Mouse (Mus musculus) urinary bladder, adult 2 months (tissue): ENCODE results near the gene Zfp970. TPM values are rescaled to one million over a fixed set of nuclear protein-coding genes. Genes with fewer than 3 reads are reported as not detected.
A peak's percentile ranks its signal among the peaks of the same experiment; 100 is the strongest.
"Not testable (repeated sequence)": the region's sequence is repeated elsewhere in the genome, so short reads cannot be mapped to it uniquely, and the experiment has no call there.

ENCODE experiments used
- DNase-seq: peaks from one replicate; pipeline ENCODE4 v3.0.0; 2022; ENCODE audit warnings: low spot score
- polyA plus RNA-seq: library from polyadenylated mRNA; depleted of rRNA; stranded (reverse); fragments of >200 nt; gene quantifications from 2 replicates; pipeline ENCODE4 v1.2.3, GENCODE M21; 2012; rRNA removed

Gene Zfp970
- polyA plus RNA-seq: 36.2 and 38.5 TPM in 2 replicates

DNA sequence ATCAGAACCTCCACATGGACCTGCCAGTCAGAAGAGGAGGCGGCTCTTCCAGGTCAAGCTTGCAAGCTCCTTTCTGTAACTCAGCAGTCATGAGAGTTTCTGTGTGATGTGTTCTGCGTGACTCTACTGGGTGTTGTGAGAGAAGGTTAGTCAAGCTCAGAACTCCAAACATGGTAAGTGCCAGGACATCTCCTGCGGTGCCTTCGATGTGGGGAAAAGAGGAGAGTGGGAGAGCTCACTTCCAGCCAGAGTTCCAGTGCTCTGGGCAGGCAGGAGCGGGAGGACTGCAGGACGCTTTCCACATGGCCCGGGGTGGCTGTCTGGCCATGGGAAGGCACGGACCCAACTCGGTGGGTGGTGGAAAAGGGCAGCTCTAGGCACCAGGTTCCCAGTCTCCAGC is at the start of gene Zfp970:
Gene Zfp970 (plus strand): TSS at position 58 of the 400 bp plus-strand sequence.
- peak; percentile 53 for DNase-seq

DNA sequence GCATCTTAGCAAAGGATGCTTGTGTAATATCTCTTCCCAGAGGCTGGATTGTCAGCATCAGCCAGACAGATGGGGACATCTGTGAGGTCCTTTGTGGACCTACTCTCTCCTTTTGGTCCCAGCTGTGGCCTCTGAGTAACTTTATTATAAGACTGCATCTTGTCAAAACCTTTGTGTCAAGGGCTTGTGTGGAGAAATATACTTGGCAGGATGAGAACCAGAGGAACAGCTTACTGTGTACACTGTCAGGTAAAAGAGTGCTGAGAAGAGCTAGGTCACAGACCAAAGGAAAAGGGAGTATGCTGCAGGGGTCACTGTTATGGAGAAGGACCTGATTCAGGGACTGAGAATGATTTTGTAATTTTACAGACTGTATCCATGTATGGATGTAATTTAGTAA is 3.7 kb downstream of the Zfp970 start:
- DNase-seq: not testable (repeated sequence)

DNA sequence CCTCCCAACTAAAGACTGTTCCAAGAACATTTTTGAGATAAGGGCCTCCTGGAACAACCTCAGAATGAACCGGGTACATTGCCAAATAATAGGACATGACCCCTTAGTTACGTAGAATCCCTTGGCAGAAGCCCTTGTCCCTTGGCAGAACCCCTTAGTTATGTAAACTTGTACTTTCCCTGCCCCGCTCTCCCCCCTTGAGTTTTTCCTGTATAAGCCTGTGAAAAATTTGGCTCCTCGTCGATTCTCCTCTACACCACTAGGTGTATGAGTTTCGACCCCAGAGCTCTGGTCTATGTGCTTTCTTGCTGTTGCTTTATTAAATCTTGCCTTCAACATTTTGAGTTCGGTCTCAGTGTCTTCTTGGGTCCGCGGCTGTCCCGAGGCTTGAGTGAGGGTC is 7.7 kb downstream of the Zfp970 start:
- not testable (repeated sequence) for DNase-seq

DNA sequence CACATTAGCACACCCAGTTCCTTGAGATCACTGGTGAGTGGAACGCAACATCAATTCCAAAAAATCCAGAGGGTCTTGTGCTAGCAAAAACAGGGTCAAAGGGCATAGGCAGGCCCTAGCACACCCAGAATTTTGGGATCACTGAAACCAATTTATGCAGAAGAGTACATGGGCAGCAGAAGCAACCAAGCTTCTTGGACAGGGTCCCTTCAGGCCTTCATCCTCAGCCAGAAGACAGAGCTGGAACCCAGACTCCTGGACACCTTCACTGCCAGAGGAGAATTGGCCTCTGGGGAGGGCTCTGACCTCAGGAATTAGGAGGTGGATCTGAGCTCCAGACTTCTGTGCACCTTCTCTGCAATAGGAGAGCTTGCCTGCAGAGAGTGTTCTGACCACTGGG is 17.4 kb downstream of the Zfp970 start:
- not testable (repeated sequence) for DNase-seq

DNA sequence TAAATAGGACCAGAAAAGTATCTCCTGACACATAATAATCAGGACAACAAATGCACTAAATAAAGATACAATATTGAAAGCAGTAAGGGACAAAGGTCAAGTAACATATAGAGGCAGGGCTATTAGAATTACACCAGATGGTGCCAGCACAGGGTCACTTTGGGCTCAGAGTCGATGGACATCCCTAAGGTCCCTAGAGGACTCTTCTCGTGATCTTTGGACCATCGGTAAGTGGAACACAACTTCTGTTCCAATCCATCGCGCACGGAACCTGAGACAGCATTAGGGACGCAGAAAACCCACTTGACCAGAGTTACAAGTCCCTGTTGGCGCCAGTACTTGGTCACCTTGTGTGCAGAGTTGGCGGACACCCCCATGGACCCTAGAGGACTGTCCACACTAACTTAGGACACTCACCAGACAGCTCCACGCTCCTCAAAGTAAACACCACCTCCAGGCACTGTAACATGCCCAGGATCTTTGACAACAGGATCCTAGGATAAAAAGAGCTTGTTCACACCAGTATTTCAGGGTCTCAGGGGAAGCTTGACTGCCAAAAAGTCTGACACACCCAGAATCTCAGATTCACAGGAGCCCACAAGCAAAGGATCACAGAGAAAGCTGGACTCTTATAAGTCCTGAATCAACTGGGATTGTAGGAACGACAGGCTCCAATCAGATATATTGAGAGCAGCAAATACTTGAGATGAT is 18.9 kb downstream of the Zfp970 start:
- not testable (repeated sequence) for DNase-seq

DNA sequence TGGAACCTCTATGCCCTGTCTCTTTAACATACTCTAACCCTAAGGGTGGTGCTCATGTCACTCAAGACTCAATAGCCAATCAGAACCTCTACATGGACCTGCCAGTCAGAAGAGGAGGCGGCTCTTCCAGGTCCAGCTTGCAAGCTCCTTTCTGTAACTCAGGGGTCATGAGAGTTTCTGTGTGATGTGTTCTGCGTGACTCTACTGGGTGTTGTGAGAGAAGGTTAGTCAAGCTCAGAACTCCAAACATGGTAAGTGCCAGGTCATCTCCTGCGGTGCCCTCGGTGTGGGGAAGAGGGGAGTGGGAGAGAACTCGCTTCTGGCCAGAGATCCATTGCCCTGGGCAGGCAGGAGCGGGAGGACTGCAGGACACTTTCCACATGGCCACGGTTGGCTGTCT is 33.5 kb downstream of the Zfp970 start, which contains the start of gene Gm14403:
Gene Gm14403 (plus strand): TSS at position 149 of the 400 bp plus-strand sequence.
- not testable (repeated sequence) for DNase-seq

DNA sequence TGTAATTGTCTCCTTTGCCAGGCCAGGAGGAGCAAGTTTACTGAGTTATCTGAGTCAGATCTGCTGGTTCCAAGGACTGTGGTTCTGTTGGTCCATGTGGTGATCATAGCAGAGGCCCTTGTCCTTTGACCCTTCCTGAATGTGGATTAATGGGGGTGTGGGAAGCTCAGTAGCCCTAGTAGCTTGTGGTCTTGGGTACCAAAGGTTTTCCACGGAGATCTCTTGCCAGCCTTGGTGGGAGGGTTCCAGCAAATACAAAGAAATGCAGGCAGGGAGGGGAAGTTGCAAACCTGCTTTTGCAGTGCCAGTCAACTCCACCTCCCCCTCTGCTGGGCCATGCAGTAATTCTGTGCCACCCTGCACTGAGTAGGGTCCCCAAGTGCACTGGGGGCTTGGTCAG is 34.6 kb downstream of the Zfp970 start:
- not testable (repeated sequence) for DNase-seq

DNA sequence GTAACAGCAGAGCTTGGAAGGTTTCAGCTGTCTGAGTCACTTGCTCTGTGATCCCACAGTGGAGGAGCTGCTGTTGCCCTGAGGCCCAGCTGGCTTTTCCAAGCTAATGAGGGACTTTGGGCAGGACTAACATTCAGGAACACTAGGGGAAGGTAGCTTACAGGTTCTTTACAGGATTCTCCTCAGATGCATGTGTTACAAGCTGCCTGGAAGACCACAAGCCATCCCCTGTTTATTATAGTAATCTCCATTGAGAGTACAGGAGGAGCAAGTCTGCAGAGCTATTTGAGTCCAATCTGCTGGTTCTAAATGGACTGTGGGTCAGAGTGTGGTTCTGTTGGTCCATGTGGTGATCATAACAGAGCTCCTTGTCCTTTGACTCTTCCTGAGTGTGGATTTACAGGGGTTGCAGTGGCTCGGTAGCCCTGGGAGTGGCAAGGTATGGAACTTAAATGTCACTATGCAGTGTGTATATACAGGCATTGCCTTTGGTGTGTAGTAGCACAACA is 40.7 kb downstream of the Zfp970 start:
- not testable (repeated sequence) for DNase-seq

DNA sequence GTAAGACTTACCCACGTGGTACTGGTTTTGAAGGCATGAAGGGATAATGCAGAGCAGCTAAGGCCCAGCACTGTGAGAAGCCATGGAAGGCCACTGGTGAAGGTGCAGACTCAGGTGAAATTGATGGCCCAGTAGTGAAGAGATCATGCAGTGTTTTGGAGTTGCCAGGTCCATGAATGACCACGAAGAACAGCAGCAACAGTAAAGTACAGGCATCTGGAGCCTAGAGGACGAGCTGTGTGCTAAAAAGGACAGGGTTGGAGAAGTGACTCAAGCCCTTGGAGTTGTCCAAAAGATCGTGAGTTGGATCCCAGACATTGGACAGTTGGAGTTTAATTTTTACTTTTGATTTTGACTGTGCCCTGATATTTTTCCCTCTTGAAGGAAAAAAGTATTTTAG is 46.8 kb downstream of the Zfp970 start:
- DNase-seq: not testable (repeated sequence)

DNA sequence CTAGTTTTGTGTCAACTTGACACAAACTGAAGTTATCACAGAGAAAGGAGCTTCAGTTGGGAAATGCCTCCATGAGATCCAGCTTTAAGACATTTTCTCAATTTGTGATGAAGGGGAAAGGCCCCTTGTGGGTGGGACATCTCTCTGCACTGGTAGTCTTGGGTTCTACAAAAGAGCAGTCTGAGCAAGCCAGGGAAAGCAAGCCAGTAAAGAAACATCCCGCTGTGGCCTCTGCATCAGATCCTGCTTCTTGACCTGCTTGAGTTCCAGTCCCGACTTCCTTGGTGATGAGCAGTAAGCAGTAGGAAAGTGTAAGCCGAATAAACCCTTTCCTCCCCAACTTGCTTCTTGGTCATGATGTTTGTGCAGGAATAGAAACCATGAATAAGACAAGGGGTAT is 47.4 kb downstream of the Zfp970 start:
- not testable (repeated sequence) for DNase-seq

DNA sequence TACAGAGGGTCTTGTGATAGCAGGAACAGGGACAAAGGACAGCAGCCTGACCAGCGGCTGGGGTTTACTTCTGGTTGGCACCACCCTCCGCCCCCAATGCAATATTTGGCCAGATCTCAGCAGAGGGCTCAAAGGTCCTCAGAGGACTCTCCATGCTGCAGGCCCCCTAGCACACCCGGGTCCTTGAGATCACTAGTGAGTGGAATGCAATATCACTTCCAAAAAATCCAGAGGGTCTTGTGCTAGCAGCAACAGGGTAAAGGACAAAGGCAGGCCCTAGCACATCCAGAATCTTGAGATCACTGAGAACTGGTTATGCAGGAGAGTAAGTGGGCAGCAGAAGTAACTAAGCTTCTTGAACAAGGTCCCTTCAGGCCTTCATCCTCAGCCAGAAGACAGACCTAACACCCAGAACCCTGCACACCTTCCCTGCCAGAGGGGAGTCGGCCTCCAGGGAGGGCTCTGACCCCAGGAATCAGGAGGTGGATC is 49.5 kb downstream of the Zfp970 start:
- not testable (repeated sequence) for DNase-seq

DNA sequence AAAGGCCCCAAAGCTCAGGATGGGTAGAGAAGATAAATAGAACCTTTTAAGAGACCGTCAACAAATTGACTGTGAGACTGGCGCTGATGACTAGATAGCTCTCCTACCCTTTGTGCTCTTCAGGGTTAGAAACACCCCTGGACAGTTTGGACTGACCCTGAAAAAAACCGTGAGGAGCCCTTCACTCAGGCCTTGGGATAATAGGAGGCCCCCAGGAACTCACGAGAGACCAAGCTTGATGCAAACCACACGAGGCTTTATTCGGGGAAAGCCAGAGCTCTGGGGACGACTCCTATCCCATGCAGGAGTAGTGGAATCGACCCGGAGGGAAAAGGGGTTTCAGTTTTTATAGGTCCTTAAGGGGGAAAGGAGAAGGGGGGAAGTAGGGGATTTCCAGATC is 53.2 kb downstream of the Zfp970 start:
- not testable (repeated sequence) for DNase-seq

DNA sequence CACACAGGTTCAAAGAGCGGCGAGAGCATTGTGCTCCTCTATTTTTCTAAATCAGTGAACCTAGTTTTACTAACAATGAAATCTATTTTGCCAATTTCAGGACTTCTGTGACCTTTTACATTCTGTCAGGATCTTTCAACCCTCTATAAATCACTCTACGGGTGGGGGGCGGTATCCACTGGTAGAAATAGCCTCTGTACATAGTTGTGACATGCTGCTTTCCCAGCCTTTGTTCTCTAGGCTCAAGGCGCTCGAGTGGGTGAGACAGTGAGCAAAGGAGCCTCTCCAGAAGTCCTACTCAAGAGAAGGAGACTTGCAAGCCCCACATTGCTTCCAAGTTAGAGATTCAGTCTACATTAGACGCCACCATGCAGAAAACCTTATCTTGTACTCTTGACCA is 53.8 kb downstream of the Zfp970 start:
- DNase-seq: not testable (repeated sequence)

DNA sequence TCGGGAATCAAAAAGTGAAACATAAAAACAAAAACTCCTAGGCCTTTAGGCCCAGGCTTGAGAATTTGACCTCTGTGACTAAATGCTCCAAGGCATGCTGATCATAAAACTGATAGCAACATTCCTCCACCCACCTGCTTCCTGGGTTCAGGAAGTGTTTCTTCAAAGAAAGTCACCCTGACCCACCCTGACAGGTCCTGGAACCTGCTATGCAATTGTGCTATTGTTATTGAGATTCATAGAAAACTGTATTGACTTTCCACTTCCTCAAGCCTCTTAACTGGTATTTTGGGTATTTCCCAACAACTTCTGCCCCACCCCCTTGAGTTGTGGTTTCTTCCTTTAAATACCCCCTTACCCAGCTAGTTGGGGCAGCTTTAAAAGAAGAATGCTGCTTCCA is 54.4 kb downstream of the Zfp970 start:
- not testable (repeated sequence) for DNase-seq

DNA sequence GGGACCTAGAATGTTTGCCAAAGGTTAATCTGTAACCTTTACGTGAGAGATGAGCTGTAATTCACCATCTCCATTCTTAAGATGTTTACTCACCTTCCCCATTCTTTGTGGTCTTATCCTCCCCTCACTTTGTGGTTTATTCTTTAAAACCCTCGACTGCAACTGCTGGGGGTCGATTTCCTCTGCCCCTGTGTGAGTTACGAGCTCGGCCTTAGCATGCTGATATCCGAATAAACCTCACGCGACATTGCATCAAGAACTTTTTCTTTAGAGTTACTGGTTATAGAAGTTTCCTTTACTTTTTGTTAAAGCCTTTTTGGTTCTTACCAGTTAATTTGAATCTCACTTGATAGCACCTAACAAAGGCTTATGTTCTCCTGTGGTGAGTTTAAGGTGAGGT is 55.5 kb downstream of the Zfp970 start:
- DNase-seq: no peak

DNA sequence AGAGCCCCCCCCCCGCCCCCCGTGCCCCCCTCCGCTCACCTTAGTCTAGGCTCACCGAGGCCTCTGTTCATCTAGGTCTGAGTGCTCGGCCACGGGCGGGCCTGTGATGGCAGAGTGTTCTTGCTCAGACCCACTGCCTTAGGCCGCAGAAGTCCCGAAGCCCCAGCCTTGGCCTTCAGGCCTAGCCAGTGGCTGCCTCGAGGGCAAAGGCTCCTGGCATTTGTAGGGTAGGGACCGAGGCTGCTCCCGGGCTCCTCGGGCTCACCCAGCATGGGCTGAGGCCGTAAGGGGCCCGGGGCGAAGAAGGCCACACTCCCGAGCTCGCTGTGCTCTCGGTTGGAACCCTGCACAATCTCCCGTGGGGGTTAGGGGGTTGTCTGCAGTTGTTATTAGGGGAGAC is 58.5 kb downstream of the Zfp970 start:
- DNase-seq: no peak

DNA sequence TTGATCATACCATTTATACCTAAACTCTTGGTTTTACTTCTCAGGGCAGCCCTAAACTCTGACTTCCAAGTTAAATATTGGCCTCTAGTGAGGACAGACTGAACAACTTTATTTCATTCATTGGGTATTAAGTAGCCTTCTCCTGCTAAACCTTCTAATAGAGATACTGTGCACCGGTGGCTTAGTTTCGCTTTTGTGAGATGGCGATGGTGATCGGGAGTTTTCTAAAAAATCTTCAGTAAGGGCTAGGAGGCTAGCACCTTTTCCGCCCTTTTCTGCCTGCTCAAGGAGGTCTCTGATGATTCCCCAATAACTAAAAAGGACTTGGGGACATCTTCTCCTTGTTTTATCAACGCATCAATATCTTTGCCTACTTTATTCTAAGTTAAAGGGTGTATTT is 59.1 kb downstream of the Zfp970 start:
- DNase-seq: not testable (repeated sequence)

DNA sequence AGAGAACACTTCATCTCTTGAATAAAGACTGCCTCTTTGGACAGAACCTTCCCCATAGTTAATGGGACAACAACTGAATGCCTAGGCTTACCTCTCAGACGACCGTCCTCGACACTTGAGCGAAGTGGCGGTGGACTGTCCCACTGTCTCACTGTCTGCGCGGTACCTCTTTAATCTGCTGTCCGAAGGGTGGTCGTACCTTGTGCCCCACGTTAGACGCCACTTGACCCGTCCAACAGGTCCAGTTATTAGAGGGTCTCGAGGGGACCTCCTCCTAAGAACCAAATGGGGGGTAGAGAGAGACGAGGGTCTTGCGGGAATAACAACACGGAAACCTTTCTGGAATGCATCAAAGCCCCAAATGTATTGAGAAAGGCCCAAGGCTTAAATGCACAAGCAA is 59.6 kb downstream of the Zfp970 start:
- DNase-seq: not testable (repeated sequence)

Other genes with a start within 250 kb of the Zfp970 start
- 0.10 TPM in 1 of 2 replicates, not detected in the other for gene Gm14409, start 197.7 kb upstream of the Zfp970 start, polyA plus RNA-seq
- gene Gm14412, start 140.4 kb upstream of the Zfp970 start, polyA plus RNA-seq: 1.2 and 1.4 TPM in 2 replicates
- 10.7 and 15.7 TPM in 2 replicates for gene Gm14418, start 66.4 kb upstream of the Zfp970 start, polyA plus RNA-seq
- gene Gm14403, start 33.5 kb downstream of the Zfp970 start, polyA plus RNA-seq: 13.7 and 14.0 TPM in 2 replicates
- gene Gm14406, start 113.5 kb downstream of the Zfp970 start, polyA plus RNA-seq: not detected in 2 replicates